Mouse (Mus musculus): ENCODE results near the gene Ablim2.
A peak's percentile ranks its signal among the peaks of the same experiment; 100 is the strongest.

Gene Ablim2

DNA sequence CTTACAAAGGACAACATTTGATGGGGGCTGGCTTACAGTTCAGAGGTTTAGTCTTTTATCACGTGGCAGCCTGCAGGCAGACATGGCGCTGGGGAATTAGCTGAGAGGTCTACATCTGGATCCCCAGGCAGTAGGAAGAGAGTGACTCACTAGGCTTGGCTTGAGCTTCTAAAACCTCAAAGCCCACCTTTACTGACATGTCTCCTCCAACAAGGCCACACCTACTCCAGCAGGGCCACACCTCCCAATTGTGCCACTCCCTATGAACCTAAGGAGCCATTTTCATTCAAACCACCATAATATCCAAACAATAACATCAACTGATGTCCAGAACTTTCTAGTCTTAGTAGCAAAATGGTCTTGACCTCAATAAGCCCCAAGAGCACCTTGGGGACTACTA lies 12.6 kb downstream of the Ablim2 start:
- DNase-seq (ENCODE audit: low spot score in 2 of 2) = no peak

DNA sequence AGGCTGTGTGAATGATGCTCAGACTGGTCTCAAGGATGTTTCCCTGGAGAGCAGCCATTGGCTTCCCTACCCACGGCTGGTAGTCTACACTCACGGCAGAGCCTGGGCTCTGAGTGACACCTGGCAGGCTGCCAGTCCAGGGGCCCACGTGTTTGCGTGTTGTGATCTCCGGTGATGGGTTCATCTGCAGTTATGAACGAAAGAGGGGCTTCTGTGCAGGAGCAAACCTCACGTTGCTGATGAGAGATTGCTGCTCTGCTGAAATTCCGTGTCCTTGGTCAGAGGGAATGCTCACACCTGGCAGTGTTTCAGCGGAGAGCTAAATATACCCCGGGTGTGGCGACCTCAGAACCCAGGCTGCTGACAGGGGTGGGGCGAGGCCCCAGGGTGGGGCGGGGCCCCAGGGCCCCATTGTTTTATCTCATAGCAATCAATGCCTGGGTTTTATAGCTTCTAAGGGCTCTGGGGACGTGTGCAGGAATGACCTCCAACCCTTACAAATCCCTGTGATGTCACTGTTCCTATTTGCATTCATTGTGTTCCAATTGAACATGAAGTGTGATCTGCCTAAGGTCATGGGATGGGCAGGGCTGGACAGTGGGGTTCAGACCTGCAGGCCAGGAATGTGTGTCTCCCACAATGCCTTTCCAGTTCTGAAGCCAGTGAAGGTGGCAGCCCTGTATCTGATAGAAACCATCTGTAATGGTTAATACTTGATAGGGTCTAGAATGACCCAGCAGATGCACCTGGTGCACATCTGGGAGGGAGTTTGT lies 13.4 kb downstream of the Ablim2 start:
- no peak for DNase-seq (ENCODE audit: low spot score in 2 of 2)

DNA sequence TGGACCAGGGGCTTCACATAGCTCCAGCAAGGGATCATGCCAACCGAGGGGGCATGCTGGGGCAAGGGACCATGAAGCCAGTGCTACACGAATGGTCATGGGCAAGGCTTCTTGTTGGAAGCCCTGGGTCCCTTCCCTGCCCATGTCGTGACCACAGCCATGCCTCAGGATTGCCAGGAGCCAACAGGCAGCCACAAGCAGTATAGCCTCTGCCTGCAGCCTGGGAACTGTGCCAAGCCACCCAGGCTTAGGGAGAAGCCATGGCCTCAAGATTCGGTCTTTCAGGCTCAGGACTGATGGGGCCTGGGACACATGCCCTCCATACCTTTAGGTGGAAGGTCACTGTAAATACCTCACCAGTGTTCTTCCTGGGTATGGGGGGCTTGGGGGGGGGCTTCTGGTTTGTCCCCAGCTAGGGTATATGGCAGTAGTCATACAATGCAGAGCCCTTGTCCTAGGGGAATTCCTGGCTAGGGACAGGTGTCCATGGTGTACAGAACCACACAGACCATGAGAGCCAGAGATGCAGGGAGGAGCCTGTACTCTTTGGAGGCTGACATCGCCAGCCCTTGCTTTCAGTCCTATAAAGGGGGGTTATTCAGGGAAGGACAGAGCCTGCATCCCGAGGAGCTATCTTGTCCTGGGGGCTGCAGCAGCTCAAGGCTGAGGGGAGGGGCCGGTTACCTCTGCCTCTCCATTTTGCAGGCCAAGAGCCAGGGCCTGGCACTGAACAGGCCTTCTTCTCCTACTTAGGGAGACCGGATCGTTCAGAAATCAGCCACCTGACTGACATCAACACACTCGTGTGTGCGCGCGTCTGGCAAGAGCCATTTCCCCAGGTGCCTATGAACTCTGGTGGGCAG lies 15.8 kb downstream of the Ablim2 start:
- DNase-seq (ENCODE audit: low spot score in 2 of 2) = no peak

DNA sequence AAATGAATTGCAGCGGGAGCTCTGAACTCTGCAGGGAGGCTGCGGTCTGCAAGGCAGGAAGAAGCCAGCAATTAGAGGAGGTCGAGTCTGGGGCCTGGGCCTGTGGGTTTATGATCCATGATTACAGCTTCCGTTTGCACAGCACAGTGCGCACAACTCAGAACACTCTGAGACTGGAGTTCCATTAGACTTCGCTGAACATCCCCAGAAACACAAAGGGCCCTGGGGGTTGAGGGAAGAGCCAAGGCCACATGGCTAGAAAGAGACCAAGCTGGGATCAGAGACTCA lies 16.4 kb downstream of the Ablim2 start:
- no peak for DNase-seq (ENCODE audit: low spot score in 2 of 2)

DNA sequence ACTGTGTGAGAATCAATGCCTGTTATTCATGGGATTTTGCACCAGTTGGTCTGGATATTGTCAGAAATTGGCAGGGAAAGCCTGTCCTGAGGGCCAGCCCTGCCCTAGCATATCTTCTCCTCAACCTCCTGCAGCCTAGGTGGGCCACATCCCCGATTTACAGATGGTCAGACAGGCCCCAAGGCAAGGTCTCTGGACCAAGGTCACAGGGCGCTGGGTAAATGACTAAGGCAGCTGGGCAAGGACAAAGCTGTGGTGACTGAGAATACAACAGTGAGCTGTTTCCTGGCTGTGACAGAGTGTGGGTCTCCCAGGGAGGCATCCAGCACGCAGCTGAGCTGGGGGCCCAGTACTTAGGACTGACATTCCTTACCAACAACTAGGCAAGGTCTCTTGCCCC lies 23.4 kb downstream of the Ablim2 start:
- DNase-seq (ENCODE audit: low spot score in 2 of 2) = no peak

DNA sequence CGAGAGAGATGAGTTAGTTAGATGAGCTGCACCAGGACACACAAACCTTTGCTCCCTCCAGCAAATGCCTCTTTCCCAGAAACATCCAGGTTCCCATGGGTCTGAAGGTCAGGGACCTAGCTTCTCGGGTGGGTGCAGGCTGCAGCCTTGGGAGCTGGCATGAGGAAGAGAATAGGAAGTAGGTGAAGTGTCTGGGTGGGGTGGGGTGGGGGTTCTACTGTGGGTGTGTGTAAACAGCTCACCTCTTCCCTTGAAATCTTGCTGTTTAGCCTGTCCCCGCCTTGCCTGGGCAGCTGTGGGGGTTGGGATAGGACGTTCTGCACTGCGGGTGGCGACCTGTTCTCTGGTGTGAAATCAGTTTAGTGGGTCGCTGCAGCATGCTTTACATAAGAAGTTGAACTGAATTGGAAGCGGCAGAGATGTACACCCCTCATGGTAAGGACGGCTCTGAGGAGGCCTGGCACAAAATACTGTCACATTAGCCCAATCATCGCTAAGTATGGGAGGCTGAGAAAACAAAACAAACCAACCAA lies 25.0 kb downstream of the Ablim2 start:
- DNase-seq (ENCODE audit: low spot score in 2 of 2) = no peak

DNA sequence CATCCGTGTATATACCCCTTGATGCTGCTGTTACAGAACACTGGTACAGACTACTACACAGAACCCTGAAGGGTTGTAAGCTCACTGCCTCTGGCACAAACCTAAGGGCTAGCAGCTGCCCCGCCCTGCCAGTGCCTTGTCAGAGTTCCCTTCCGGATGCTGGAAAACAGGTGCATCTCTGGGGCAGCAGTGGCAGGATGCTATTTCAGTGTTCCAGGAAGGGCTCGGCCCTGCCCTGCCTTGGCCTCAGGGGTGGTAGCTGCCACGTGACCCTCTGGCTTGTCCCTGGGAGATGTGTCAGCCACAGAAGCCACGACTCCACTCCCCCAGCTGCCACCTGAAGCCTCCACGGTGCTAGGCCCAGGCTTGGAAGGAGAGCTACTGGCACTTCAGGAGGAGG lies 28.2 kb downstream of the Ablim2 start:
- DNase-seq (ENCODE audit: low spot score in 2 of 2) = no peak

DNA sequence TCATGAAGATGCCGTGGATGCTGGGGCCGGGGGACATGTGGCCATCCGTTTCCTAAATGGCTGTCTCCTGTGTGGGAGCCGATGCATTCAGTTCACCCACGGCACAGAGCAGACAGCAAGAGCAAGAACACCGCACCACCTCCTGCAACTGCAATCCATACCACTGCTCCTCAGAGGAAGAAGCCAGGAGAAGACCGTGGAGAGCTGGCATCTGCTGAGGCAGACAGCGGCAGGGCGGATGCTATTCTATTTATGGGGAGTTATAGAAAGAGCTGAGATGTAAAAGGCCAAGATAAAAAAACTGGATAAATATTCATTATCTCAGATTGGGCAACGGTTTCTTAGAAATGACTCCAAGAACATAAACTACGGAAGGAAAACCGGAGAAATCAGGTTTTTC lies 30.2 kb downstream of the Ablim2 start:
- no peak for DNase-seq (ENCODE audit: low spot score in 2 of 2)

DNA sequence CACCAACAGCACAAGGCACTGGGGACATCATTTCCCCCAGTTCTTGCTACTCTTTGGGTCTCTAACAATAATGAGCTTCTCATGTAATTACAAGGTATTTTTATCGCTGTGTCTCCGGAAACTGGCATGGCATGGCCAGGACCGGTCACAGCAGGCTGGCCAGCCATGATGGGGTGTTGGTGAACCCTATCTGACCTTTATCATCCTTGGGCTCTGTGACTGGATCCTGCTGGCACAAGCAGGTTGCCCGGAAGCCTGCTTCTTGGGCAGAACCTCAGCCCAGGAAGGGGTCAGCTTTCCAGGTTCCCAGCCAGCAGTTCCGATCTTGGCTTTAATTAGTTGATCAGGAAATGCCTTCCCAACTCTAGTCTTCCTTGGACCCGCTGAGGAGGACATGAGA lies 31.0 kb downstream of the Ablim2 start:
- DNase-seq (ENCODE audit: low spot score in 2 of 2) = no peak

DNA sequence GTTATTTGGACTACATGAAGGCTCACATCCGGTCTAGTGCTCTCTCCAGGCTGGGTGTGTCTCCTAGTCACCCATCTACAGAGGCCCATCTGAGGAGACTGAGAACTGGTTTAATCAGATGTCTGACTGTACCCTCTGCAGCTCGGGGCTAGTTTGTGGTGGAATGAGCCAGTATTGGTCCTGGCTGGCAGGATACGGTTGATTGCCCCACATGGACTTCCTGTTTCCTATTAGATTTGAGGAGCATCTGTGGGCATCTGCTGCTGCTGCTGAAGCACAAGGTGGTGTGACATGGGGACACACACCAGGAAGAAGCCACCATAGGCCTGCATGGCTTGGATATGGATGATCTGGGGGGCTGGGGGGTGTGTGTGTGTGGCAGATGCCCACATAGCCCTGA lies 32.0 kb downstream of the Ablim2 start:
- DNase-seq (ENCODE audit: low spot score in 2 of 2) = no peak

DNA sequence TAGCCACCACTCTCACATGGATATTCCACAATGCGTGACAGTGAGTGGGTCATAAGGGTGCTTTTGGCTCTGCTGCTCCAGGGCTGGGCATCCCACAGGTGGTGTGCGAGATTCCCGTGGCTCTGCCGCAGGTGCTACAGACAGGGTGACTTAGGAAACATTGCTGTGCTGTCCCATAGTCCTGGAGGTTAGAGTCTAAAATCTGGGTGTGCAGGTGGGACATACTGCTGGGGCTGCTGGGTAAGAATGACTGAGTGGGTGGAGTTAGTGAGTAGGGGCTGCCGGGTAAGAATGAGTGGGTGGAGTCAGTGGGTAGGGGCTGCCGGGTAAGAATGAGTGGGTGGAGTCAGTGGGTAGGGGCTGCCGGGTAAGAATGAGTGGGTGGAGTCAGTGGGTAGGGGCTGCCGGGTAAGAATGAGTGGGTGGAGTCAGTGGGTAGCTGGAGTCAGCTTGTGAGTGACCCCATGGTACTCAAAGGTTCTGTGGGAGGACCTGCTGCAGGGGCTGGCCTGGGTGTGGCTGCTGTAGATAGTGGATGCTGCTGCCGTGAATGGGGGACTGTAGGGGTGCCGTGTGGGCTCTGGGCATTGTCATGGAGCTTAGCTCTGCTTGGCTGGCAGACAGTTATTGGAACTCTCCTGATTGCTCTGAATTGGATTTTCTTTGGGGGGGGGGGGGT lies 32.8 kb downstream of the Ablim2 start:
- DNase-seq (ENCODE audit: low spot score in 2 of 2) = no peak

DNA sequence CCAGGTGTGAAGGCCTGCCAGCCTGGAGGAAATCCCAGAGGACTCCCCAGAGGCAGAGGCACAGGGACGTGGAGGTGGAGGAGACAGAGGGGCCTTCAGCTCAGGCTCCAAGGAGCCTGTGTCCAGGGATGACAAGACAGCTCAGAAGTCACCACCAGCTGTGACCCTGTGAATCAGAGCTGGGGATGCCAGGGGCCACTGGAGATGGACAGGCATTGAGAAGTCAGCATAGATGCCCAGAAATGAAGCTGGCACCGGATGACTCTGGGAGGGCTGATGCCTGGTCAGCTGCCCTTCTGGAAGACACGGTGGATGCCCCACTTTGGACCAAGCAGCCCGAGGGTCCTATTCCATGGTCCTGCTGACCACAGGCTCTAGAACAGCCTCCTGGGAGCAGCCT lies 36.3 kb downstream of the Ablim2 start:
- no peak for DNase-seq (ENCODE audit: low spot score in 2 of 2)

DNA sequence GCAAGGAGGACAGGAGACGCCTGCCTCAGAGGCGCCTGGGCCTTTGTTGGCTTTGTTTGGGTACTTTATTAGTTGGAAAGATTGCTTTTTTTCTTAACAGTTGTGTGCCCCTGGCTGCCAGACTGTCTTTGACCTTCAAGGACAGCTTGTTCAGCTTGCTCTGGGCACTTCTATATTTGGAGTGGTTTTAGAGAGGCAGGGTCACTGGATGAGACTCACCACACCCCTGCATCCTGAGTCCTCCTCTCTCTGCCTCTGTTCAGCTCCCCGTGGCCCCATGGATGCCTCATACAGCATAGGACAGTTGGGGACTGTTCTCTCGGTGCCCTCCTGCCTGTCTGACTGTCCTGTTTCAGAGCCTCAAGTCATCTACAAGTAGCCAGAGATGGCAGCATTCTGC lies 37.3 kb downstream of the Ablim2 start:
- no peak for DNase-seq (ENCODE audit: low spot score in 2 of 2)

DNA sequence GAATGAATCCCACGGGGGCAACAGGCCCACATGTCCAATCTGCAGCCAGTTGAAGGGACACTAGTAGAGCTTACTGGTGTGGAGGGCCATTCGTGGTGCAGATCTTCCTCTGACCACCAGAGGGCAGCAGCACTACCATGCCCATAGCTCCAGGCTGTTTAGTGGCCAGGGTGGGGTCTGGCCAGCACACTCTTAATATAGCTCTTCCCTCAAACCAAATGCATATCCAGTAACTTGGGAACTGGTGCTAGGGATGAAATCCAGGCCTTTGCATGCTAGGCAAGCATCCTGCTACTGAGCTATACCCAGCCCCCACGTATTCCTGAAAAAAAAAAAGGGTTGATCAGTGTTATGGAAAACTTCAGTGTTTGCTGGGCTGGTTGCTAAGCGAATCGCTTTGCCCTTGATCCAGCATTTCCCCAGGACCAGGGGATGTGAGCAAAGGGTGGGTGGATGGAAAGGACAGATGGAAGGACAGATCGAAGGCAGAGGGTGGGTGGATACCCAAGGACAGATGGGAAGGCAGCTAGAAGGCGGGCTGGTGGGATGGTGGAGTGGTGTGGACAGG lies 37.9 kb downstream of the Ablim2 start:
- peak; percentile 27 to 73 for DNase-seq (ENCODE audit: low spot score in 2 of 2)

DNA sequence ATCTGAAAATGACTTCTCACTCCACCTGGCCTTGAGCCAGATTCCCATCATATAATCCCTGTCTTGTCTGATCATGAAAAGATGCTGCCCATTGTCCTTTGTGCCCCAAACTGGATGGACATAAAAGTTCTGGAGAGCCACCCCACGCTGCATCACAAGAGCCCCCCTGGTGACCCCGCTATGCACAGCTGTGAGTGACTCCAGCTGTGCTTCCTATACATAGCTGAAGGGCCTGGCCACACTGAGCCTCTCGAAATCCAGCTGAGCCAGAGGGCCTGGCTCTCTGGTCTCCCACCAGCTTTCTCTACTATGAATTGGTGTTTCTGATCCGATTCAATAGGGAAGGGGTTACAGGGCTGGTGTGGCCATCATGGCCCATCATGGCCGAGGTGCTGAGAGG lies 38.5 kb downstream of the Ablim2 start:
- DNase-seq (ENCODE audit: low spot score in 2 of 2) = no peak

DNA sequence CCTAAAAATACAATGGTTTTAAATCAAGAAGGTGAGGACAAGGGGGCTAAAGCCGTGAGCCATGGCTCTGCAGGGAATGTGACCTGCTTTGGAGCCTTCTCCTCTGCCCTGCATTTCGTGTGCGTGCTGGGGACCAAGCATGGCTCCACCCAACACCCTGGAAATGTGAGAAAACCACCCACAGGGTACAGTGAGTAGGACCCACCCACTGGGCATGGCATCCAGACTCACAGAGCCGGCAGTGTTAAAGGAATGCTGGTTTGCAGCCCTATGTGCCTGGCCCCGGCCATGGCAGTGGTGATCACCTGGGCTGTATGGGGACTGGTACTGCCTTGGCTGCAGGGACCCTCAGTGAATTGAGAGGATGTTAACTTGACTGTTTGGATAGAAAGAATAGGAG lies 41.4 kb downstream of the Ablim2 start:
- DNase-seq (ENCODE audit: low spot score in 2 of 2) = no peak

DNA sequence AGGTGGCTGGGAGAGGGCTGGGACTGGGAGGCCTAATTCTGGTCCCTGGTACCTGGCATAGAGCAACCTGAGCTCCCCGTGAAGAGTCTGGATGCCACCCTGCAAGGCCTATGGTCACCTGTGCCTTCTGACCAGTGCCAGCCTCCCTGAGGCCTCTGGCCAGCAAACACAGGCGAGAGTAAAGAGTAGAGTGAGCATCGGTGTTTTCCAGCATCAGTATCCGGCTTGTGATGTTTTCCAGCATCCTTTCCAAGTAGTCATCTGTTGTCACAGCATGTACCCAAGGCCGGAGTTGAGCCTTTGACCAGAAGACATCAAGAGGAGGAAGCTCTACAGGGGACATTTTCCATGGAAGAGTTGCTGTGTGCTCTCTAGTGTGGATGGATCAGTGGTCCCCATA lies 45.7 kb downstream of the Ablim2 start:
- DNase-seq (ENCODE audit: low spot score in 2 of 2) = no peak

DNA sequence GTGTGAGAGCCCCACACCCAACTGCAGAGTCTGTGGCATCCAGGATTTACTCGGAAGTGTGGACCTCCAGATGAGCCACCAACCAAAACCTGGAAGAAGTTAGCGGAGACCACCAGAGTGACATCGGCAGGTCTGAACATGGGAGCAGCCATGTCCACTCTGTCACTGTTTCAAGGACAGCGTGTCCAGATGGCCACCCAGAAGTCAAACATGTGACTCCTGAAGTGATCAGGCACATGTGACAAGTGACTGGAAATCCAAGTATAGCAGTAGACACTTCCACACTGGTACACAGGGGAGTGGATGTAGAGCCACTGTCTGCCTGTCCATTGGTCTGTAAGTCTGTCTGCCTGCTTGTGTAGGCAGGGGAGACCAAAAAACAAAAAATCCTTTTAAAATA lies 47.0 kb downstream of the Ablim2 start:
- DNase-seq (ENCODE audit: low spot score in 2 of 2) = no peak

DNA sequence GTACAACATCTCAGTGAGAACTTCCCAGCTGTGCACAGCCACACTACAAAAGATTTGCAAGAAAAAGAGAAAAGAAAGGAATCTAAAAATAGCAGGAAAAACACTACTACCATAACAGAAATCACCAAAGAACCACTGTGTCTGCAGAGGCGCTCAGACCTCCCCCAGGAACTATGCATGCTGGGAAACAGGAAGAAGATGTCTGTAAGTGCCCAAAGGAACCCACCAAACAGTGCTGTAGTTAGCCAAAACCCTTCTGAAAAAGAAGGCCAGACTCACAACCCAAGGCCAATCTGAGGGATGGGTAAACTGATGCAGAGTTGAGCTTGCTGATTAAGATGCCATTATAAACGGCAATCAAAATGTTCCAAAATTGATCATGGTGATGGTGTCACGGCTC lies 47.5 kb downstream of the Ablim2 start:
- DNase-seq (ENCODE audit: low spot score in 2 of 2) = no peak

DNA sequence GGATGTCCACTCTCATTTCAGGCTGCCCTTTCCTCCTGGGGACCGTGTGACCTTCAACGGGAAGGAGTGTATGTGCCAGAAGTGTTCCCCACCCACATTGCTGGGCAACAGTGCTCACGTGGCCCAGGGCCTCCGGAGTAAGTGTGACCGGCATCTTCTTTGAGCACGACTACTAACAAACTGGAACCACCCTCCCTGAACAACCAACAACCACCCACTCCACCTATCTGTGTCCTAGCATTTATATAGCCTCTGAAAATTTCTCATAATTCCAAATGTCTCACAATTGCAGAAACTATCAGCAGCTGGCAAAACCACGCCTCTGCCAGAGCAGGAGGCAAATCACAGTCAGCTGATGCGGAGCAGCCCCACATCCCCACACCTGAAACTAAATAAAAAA lies 49.3 kb downstream of the Ablim2 start:
- no peak for DNase-seq (ENCODE audit: low spot score in 2 of 2)

DNA sequence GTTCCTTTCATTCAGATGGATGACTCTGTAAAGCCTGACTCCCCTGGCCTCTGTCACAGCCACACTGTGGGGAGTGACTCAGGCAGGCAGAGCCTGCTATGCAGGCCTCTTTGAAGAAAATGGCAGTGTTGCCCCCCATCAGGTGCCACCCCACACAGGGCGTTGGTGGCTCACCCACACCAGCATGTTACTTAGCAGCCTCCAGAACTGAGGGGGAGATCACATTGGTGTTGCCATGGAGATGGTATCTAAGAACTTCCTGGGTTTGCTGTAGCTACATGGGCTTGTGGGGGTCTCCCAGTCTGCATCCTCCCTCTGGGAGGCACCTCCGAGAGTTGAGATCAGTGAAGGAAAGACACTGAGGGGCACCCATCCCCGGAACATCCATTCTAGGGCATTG lies 52.8 kb downstream of the Ablim2 start:
- no peak for DNase-seq (ENCODE audit: low spot score in 2 of 2)

DNA sequence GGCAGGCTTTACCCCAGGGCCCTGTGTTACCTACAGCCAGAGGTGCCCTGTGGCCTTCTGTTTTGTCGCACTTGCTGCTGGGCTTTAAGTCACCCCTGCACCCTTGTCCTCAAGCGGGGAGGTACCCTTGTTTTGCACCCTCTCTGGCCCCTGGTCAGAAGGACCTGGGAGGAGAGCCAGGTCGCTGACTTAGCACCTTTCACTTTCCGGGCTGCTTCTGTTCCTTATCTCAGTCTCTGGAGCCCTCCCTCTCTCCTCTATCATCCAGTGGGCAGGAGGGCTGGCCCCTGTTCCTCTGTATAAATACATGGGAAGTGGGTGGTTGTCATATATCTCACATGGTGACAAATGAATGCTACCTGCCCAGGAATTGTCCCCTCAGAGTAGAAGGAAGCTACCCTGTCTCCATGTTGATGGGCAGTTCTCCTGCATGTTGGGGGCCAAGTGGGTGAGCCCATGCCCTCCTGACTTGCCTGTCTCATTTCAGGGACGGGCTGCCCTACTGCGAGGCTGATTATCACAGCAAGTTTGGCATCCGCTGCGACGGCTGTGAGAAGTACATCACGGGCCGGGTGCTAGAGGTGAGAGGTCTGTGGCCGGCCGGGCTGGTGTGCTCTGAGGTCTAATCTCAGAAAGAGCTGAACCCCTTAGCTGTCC lies 54.1 kb downstream of the Ablim2 start:
- no peak for DNase-seq (ENCODE audit: low spot score in 2 of 2)

All from spleen, postnatal 4 days (tissue).